Mouse (Mus musculus) liver, adult 2 months (tissue): Measurements from ENCODE around the gene Cacng6. TPM values are rescaled to one million over a fixed set of nuclear protein-coding genes. Genes with fewer than 3 reads are reported as not detected.
"Not testable (repeated sequence)": the region's sequence is repeated elsewhere in the genome, so short reads cannot be mapped to it uniquely, and the experiment has no call there.

Source experiments
- DNase-seq: peaks from one replicate; pipeline ENCODE4 v3.0.0-alpha.2; 2011; ENCODE audit warnings: low read depth, low spot score; ENCODE audit errors: extremely low read depth
- H3K27ac ChIP-seq: fragments of 200-500 bp; replicated peaks from 2 replicates; pipeline ENCODE4 v1.5.1; 2012; ENCODE audit warnings: low read depth, mild to moderate bottlenecking, control low read depth, inconsistent platforms, low read length; ENCODE audit not compliant: insufficient read depth
- H3K27me3 ChIP-seq: fragments of 200-500 bp; 2 replicates; pipeline ENCODE4 v1.6.1; 2012; ENCODE audit warnings: mild to moderate bottlenecking, moderate library complexity, low read length, inconsistent platforms; ENCODE audit not compliant: control insufficient read depth, insufficient read depth
- H3K36me3 ChIP-seq: fragments of 200-500 bp; 2 replicates; pipeline ENCODE4 v1.6.1; 2012; ENCODE audit warnings: low read length, inconsistent platforms; ENCODE audit not compliant: control insufficient read depth, insufficient read depth
- H3K4me1 ChIP-seq: fragments of 200-500 bp; 2 replicates; pipeline ENCODE4 v1.6.1; 2011; ENCODE audit warnings: low read length; ENCODE audit not compliant: control insufficient read depth, insufficient read depth
- H3K4me3 ChIP-seq: fragments of 200-500 bp; 2 replicates; pipeline ENCODE4 v1.5.1; 2011; ENCODE audit warnings: low read depth, mild to moderate bottlenecking, control low read depth, low read length, moderate library complexity; ENCODE audit not compliant: insufficient read depth
- H3K79me2 ChIP-seq: fragments of 200-500 bp; 2 replicates; pipeline ENCODE4 v1.6.1; 2012; ENCODE audit warnings: inconsistent platforms, mild to moderate bottlenecking, low read length, moderate library complexity; ENCODE audit not compliant: control insufficient read depth, insufficient read depth
- H3K9ac ChIP-seq: fragments of 200-500 bp; 2 replicates; pipeline ENCODE4 v1.6.1; 2012; ENCODE audit warnings: low read depth, mild to moderate bottlenecking, control low read depth, inconsistent platforms, low read length
- CTCF ChIP-seq: fragments of 200-500 bp; IDR thresholded peaks from 2 replicates; pipeline ENCODE4 v1.5.1; 2011; ENCODE audit warnings: low read depth, low read length, control low read depth
- POLR2A ChIP-seq: fragments of 200-500 bp; IDR thresholded peaks from 2 replicates; pipeline ENCODE4 v1.6.1; 2011; ENCODE audit warnings: low read length, control low read depth; ENCODE audit not compliant: insufficient read depth; ENCODE audit errors: extremely low read depth
- WGBS: fragments of 180-500 bp; shearing (Covaris S2); methylation state at CpG from one replicate; pipeline ENCODE4 v1.1.7; 2018; 5-methylcytosine and 5-hydroxymethylcytosine counted together
- polyA plus RNA-seq: library from polyadenylated mRNA; depleted of rRNA; stranded (reverse); fragments of >200 nt; gene quantifications from 2 replicates; pipeline ENCODE4 v1.2.3, GENCODE M21; 2012
- total RNA-seq: library from RNA; depleted of rRNA; stranded (reverse); fragments of >200 nt; gene quantifications from 2 replicates; pipeline ENCODE4 v1.2.3, GENCODE M21; 2014

The Cacng6 gene
- total and polyA plus RNA-seq, 2 experiments: 0.18 TPM; not detected in 1

DNA sequence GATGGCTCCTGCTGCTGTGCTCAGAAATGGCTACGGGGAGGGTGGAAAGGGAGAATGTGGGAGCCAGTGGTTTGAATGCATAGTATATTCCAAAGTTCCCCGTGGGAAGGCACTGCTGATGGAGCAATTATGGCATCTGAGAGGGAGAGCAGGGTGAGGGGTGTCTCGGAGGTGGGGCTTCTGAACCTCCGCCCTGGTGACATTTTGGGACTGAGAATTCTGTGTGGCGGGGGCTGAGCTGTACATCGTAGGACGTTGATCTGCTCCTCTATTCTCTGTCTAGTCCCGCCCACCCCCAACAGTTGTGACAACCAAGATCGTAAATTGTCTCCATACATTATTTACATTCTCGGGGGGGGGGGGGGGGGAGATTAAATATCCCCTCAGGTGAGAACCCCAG is 26.6 kb upstream of the Cacng6 start:
- no peak overlapping the region for H3K27ac ChIP-seq
- WGBS: 69% methylated on average over 10 of the region's 10 CpGs
- no peak overlapping the region for H3K9ac ChIP-seq
- no peak overlapping the region for H3K4me3 ChIP-seq
- no peak for TF ChIP-seq CTCF
- TF ChIP-seq POLR2A: no peak
- no peaks in the 10 kb centered on the region for H3K4me1 ChIP-seq
- DNase-seq: no peak
- H3K79me2 ChIP-seq: no peaks in the 10 kb centered on the region
- no peaks in the 10 kb centered on the region for H3K36me3 ChIP-seq
- no peaks in the 10 kb centered on the region for H3K27me3 ChIP-seq

- no peak for DNase-seq
- no peaks in the 10 kb centered on the region for H3K79me2 ChIP-seq
- no peak overlapping the region for H3K4me3 ChIP-seq
- H3K9ac ChIP-seq: no peak overlapping the region
- no peaks in the 10 kb centered on the region for H3K36me3 ChIP-seq
- no peaks in the 10 kb centered on the region for H3K27me3 ChIP-seq
- no peaks in the 10 kb centered on the region for H3K4me1 ChIP-seq
- no peak overlapping the region for H3K27ac ChIP-seq
- 68% methylated on average over 7 of the region's 7 CpGs for WGBS
- TF ChIP-seq CTCF (no peak), POLR2A (no peak)
These were observed 26.2 kb upstream of the Cacng6 start for GRCm38 (mm10) chr7:3397797-3398196.

DNA sequence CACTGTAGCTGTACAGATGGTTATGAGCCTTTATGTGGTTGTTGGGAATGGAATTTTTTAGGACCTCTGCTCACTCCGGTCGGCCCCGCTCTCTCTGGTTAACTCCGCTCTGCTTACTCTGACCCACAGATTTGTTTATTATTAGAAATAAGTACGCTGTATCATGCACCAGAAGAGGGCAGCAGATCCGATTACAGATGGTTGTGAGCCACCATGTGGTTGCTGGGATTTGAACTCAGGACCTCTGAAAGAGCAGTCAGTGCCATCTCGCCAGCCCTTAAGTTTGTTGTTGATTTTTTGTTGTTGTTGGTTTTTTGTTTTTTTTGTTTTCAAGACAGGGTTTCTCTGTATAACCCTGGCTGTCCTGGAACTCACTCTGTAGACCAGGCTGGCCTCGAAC is 25.6 kb upstream of the Cacng6 start:
- not testable (repeated sequence) for H3K9ac ChIP-seq, H3K27ac ChIP-seq, DNase-seq, H3K4me1 ChIP-seq, H3K79me2 ChIP-seq, H3K27me3 ChIP-seq, H3K4me3 ChIP-seq, H3K36me3 ChIP-seq
- 91% methylated on average over 8 of the region's 8 CpGs for WGBS

DNA sequence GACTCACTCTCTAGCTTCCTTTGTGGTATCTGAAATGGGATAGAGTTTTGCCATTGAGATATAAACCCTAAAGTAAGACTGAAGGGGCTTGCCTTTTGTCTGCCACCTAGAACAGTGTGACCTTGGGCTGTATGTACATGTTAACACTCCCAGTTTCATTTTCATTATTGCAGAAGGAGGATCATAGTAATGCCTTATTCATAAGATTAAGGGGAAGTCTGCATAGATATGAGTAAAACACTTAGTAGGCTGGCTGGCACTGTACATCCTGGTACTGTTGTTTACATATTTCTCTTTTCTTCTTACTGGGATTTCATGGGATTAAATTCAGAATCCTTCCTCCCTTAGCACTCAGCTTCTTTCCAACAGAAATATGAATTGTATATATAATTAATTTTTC is 24.1 kb upstream of the Cacng6 start:
- Histone ChIP-seq H3K9ac (no peak overlapping the region), H3K4me3 (no peak overlapping the region), H3K79me2 (no peaks in the 10 kb centered on the region), H3K27ac (no peak overlapping the region), H3K4me1 (no peaks in the 10 kb centered on the region), H3K27me3 (no peaks in the 10 kb centered on the region), H3K36me3 (no peaks in the 10 kb centered on the region)
- no peak for TF ChIP-seq POLR2A
- TF ChIP-seq CTCF: no peak
- DNase-seq: no peak

- 50% methylated on average over 11 of the region's 11 CpGs for WGBS
- Histone ChIP-seq H3K79me2 (no peaks in the 10 kb centered on the region), H3K27ac (no peak overlapping the region), H3K4me1 (peaks cover 3% of the 10 kb centered on the region; the same call in 1 of the 2 replicates), H3K36me3 (no peaks in the 10 kb centered on the region), H3K4me3 (no peak overlapping the region), H3K9ac (no peak overlapping the region), H3K27me3 (peaks cover 11% of the 10 kb centered on the region)
- TF ChIP-seq POLR2A (no peak), CTCF (no peak)
- no peak for DNase-seq
These were observed 14.1 kb upstream of the Cacng6 start for GRCm38 (mm10) chr7:3409729-3410520.

GRCm38 (mm10) chr7:3411160-3411941 is 12.6 kb upstream of the Cacng6 start:
- peak; percentile 3 for DNase-seq

More at GRCm38 (mm10) chr7:3411160-3411941, 12.6 kb upstream of the Cacng6 start:
- TF ChIP-seq CTCF (no peak), POLR2A (no peak)
- no peak overlapping the region for H3K9ac ChIP-seq
- no peak overlapping the region for H3K4me3 ChIP-seq
- peaks cover 3% of the 10 kb centered on the region; the same call in 1 of the 2 replicates for H3K4me1 ChIP-seq
- H3K79me2 ChIP-seq: no peaks in the 10 kb centered on the region
- no peaks in the 10 kb centered on the region for H3K36me3 ChIP-seq
- WGBS: 3% methylated on average over 33 of the region's 33 CpGs
- no peak overlapping the region for H3K27ac ChIP-seq
- peaks cover 22% of the 10 kb centered on the region for H3K27me3 ChIP-seq
